Mouse (Mus musculus): ENCODE measurements around the gene Enpp1. TPM values are rescaled to one million over a fixed set of nuclear protein-coding genes. Genes with fewer than 3 reads are reported as not detected.

Gene Enpp1
- polyA plus RNA-seq, 2 experiments: 0.52 to 2.3 TPM

GRCm38 (mm10) chr10:24595250-24596002 is 116.5 kb downstream of the Enpp1 start, which contains the start of gene Ccn2:
TSS of gene Ccn2 (plus strand) at chr10:24595442.
- Histone ChIP-seq H3K36me3 (replicated peaks; ENCODE audit: control insufficient read depth, insufficient read depth, low read depth) (no peaks in the 10 kb centered on the region), H3K27me3 (ENCODE audit: control insufficient read depth, insufficient read depth, low read length) (peaks cover 13% of the 10 kb centered on the region), H3K27ac (no peak within 1 kb of the TSS), H3K4me2 (ENCODE audit: low read depth) (peak within 1 kb of the TSS; percentile 44), H3K9ac (replicated peaks) (no peak within 1 kb of the TSS), H3K4me3 (ENCODE audit: insufficient read depth in 1 of 2, low read depth in 2 of 2, low read length in 2 of 2) (peak within 1 kb of the TSS; percentile 23 to 38), H3K4me1 (replicated peaks; ENCODE audit: control insufficient read depth in 2 of 2, insufficient read depth in 2 of 2, low read length in 1 of 2) (no peaks in the 10 kb centered on the region; a peak in 1 of 4 replicates), H3K9me3 (ENCODE audit: control insufficient read depth, low read length) (no peaks in the 10 kb centered on the region)
- TF ChIP-seq CTCF (IDR thresholded peaks at IDR 0.05; ENCODE audit: low read depth): no peak
- TF ChIP-seq EP300 (IDR thresholded peaks at IDR 0.05; ENCODE audit: low read depth): no peak
- WGBS (ENCODE audit: insufficient replicate concordance): under 1% methylated on average over 53 of the region's 53 CpGs
- peak; percentile 31; the same call in 1 of the 2 replicates for ATAC-seq (ENCODE audit: insufficient read depth)
- DNase-seq (ENCODE audit: low read depth in 3 of 3, low spot score in 3 of 3): no peak

- ATAC-seq (ENCODE audit: insufficient read depth) (no peak), DNase-seq (ENCODE audit: low read depth in 3 of 3, low spot score in 3 of 3) (no peak)
- Histone ChIP-seq H3K27me3 (ENCODE audit: control insufficient read depth, insufficient read depth, low read length) (peaks cover 13% of the 10 kb centered on the region), H3K9me3 (ENCODE audit: control insufficient read depth, low read length) (no peaks in the 10 kb centered on the region), H3K9ac (replicated peaks) (no peak overlapping the region), H3K36me3 (replicated peaks; ENCODE audit: control insufficient read depth, insufficient read depth, low read depth) (no peaks in the 10 kb centered on the region), H3K27ac (no peak overlapping the region), H3K4me1 (replicated peaks; ENCODE audit: control insufficient read depth in 2 of 2, insufficient read depth in 2 of 2, low read length in 1 of 2) (no peaks in the 10 kb centered on the region; a peak in 1 of 4 replicates), H3K4me2 (ENCODE audit: low read depth) (no peak overlapping the region), H3K4me3 (ENCODE audit: insufficient read depth in 1 of 2, low read depth in 2 of 2, low read length in 2 of 2) (no peak overlapping the region)
- TF ChIP-seq CTCF (IDR thresholded peaks at IDR 0.05; ENCODE audit: low read depth): no peak
- TF ChIP-seq EP300 (IDR thresholded peaks at IDR 0.05; ENCODE audit: low read depth): no peak
- WGBS (ENCODE audit: insufficient replicate concordance): 59% methylated on average over 4 of the region's 4 CpGs
Measured at GRCm38 (mm10) chr10:24593556-24593955, 118.4 kb downstream of the Enpp1 start.

GRCm38 (mm10) chr10:24592969-24593368 is 119.0 kb downstream of the Enpp1 start:
- Histone ChIP-seq H3K27me3 (ENCODE audit: control insufficient read depth, insufficient read depth, low read length) (peaks cover 13% of the 10 kb centered on the region), H3K4me1 (replicated peaks; ENCODE audit: control insufficient read depth in 2 of 2, insufficient read depth in 2 of 2, low read length in 1 of 2) (no peaks in the 10 kb centered on the region; a peak in 1 of 4 replicates), H3K36me3 (replicated peaks; ENCODE audit: control insufficient read depth, insufficient read depth, low read depth) (no peaks in the 10 kb centered on the region), H3K27ac (no peak overlapping the region), H3K4me3 (ENCODE audit: insufficient read depth in 1 of 2, low read depth in 2 of 2, low read length in 2 of 2) (no peak overlapping the region), H3K9ac (replicated peaks) (no peak overlapping the region), H3K4me2 (ENCODE audit: low read depth) (no peak overlapping the region), H3K9me3 (ENCODE audit: control insufficient read depth, low read length) (no peaks in the 10 kb centered on the region)
- ATAC-seq (ENCODE audit: insufficient read depth) (no peak), DNase-seq (ENCODE audit: low read depth in 3 of 3, low spot score in 3 of 3) (no peak)
- TF ChIP-seq EP300 (IDR thresholded peaks at IDR 0.05; ENCODE audit: low read depth) (no peak), CTCF (IDR thresholded peaks at IDR 0.05; ENCODE audit: low read depth) (no peak)
- WGBS (ENCODE audit: insufficient replicate concordance): 5% methylated on average over 7 of the region's 7 CpGs

- Histone ChIP-seq H3K9me3 (ENCODE audit: control insufficient read depth, low read length) (no peaks in the 10 kb centered on the region), H3K4me2 (ENCODE audit: low read depth) (no peak overlapping the region), H3K36me3 (replicated peaks; ENCODE audit: control insufficient read depth, insufficient read depth, low read depth) (no peaks in the 10 kb centered on the region), H3K27me3 (ENCODE audit: control insufficient read depth, insufficient read depth, low read length) (peaks cover 13% of the 10 kb centered on the region), H3K4me1 (replicated peaks; ENCODE audit: control insufficient read depth in 2 of 2, insufficient read depth in 2 of 2, low read length in 1 of 2) (no peaks in the 10 kb centered on the region; a peak in 1 of 4 replicates), H3K4me3 (ENCODE audit: insufficient read depth in 1 of 2, low read depth in 2 of 2, low read length in 2 of 2) (no peak overlapping the region), H3K27ac (no peak overlapping the region), H3K9ac (replicated peaks) (no peak overlapping the region)
- no peak for TF ChIP-seq CTCF (IDR thresholded peaks at IDR 0.05; ENCODE audit: low read depth)
- no peak for TF ChIP-seq EP300 (IDR thresholded peaks at IDR 0.05; ENCODE audit: low read depth)
- WGBS (ENCODE audit: insufficient replicate concordance): 26% methylated on average over 2 of the region's 2 CpGs
- no peak for DNase-seq (ENCODE audit: low read depth in 3 of 3, low spot score in 3 of 3)
- ATAC-seq (ENCODE audit: insufficient read depth): no peak
Measured at GRCm38 (mm10) chr10:24592318-24592717, 119.6 kb downstream of the Enpp1 start.

- ATAC-seq (ENCODE audit: insufficient read depth): no peak
- no peaks in the 10 kb centered on the region for H3K9me3 ChIP-seq (ENCODE audit: control insufficient read depth, low read length)
- H3K27ac ChIP-seq: no peak overlapping the region
- no peak overlapping the region for H3K4me3 ChIP-seq (ENCODE audit: insufficient read depth in 1 of 2, low read depth in 2 of 2, low read length in 2 of 2)
- no peak overlapping the region for H3K9ac ChIP-seq (replicated peaks)
- peaks cover 13% of the 10 kb centered on the region for H3K27me3 ChIP-seq (ENCODE audit: control insufficient read depth, insufficient read depth, low read length)
- TF ChIP-seq CTCF (IDR thresholded peaks at IDR 0.05; ENCODE audit: low read depth) (no peak), EP300 (IDR thresholded peaks at IDR 0.05; ENCODE audit: low read depth) (no peak)
- no peak for DNase-seq (ENCODE audit: low read depth in 3 of 3, low spot score in 3 of 3)
- 40% methylated on average over 5 of the region's 5 CpGs for WGBS (ENCODE audit: insufficient replicate concordance)
- no peaks in the 10 kb centered on the region; a peak in 1 of 4 replicates for H3K4me1 ChIP-seq (replicated peaks; ENCODE audit: control insufficient read depth in 2 of 2, insufficient read depth in 2 of 2, low read length in 1 of 2)
- H3K36me3 ChIP-seq (replicated peaks; ENCODE audit: control insufficient read depth, insufficient read depth, low read depth): no peaks in the 10 kb centered on the region
- H3K4me2 ChIP-seq (ENCODE audit: low read depth): no peak overlapping the region
Measured at GRCm38 (mm10) chr10:24591741-24592140, 120.2 kb downstream of the Enpp1 start.
